Mouse (Mus musculus): ENCODE results near the gene Olfr106-ps.

Olfr106-ps gene

DNA sequence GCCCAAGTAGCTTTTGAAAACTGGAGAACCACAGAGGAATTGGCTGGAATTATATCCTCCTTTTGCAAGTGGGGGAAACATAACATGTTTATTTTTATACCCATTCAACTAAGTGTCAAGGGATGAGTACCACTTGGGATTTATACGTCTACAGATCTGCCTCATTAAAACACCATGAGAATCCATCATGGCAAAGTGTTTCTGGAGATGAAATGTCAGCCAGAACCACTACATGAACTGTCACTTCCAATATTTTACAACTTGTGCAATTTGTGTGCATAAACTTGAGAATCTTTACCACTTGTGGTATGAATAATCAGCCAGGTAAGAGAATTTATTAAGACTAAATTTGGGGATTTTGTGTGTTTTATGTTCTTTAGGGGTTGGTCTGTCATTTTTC is at the start of gene Olfr106-ps:
Olfr106-ps (plus strand) TSS at position 301 of the 400 bp plus-strand sequence.
- no peak for DNase-seq (ENCODE audit: extremely low read depth, insufficient read length, low spot score)

DNA sequence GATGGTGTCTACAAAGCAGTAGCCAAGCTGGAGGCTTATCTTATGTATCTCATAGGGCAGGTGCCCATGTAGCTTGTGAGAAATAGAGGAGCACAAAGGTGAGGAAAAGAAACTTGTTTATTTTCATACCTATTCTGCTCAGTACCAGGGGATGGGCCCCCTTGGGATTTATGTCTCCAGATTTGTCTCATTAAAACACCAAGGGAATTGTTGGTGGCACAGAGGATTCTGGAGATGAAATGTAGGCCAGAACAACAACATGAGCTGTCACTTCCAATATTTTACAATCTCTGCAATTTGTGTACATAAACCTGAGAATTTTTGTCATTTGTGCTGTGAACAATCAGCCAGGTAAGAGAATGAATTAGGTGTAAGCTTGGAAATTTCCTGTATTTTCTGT is 30.9 kb upstream of the Olfr106-ps start, which contains the start of gene Olfr104-ps:
Olfr104-ps (plus strand) TSS at position 301 of the 400 bp plus-strand sequence.
- no peak for DNase-seq (ENCODE audit: extremely low read depth, insufficient read length, low spot score)

DNA sequence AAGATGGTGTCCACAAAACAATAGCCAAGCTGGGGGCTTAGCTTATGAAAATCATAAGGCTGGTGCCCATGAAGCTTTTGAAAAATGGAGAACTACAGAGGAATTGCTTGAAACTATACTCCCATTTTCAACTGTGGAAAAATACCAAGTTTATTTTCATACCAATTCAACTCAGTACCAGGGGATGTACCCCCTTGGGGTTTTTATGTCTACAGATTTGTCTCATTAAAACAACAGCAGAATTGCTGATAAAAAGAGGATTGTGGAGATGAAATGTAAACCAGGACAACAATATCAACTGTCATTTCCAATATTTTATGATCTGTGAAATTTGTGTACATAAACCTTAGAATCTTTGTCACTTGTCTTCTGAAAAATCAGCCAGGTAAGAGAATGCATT is 11.5 kb upstream of the Olfr106-ps start, which contains the start of gene Olfr105-ps:
Olfr105-ps (plus strand) TSS at position 301 of the 400 bp plus-strand sequence.
- no peak for DNase-seq (ENCODE audit: extremely low read depth, insufficient read length, low spot score)

DNA sequence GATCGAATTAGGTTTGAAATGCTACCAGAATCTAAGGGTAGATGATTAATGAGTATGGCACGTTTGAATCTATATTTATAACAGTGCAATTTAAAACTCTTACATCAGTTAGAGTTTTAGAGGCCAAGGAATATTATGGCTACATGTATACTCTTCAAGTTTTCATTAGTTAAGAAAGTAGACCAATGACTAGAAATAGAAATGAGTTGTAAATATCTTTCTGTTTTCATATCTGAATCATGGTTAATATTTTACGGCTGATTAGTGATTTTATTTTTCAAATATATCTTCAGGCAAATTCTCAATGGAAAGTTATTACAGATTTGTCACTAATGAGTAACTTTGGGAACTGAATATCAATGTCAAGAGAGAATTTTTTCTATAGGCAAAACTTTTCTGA is 8.7 kb downstream of the Olfr106-ps start, which contains the start of gene Olfr107:
Olfr107 (plus strand) TSS at position 301 of the 400 bp plus-strand sequence.
- DNase-seq (ENCODE audit: extremely low read depth, insufficient read length, low spot score), result no peak

DNA sequence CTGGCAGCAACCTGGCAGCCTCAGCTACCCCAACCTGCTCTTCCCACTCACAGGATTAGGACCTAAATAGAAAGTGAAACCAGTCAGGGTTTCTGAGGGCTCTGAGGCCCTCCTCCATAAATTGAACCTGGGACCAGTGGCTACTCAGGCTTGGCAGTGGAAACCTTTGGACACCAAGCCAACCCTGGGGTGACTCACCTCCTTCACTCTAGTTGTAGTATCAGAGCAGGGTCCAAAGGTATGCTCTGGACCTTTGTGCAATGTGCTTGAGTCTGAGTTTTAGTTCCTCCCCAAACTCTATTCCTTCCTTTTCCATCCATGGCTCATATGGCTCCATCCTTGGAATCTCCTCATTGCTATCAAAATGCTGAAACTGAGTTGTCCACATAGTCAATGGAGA is 23.2 kb downstream of the Olfr106-ps start:
- DNase-seq (ENCODE audit: extremely low read depth, insufficient read length, low spot score), result no peak

DNA sequence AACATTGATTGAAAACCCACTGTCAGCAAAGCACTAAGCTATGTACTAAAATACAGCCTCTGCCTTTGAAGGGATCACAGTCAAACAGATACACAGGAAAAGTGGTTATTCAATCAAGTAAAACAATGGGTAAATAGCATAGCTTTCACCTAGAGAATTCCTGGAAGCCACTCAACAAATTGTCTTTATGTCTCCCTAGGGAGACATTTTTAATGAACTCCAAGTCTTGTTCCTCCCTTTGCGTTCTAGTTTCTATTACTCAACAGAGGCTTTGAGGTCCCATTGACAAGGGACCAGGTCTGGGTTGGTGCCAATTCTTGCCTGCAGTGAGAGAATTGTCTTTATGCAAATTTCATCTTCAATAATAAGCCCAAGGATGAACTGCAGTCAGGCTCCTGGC is 55.0 kb downstream of the Olfr106-ps start, which contains the start of gene Olfr108:
Olfr108 (plus strand) TSS at position 301 of the 400 bp plus-strand sequence.
- no peak for DNase-seq (ENCODE audit: extremely low read depth, insufficient read length, low spot score)

Measured in 3134 (cell line).